Mouse (Mus musculus): ENCODE measurements around the gene Ostc.

DNA sequence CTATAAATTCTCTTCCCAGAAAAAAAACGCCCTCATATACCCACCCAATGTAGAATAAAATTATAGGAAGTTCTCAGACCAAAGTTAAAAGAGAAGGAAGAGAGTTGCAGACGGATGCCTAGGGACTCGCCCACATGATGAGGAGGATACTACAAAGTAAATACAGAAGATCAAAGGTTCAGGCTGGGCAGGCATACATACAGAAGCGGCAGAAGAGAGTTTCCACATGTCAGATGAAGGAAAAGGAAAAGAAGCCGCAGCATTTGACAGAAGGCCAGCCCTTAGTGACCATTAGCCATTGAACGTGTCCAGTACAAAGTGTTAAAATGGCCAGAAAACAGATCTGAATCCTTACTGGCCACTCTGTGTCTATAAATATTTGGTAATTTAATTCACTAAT is 3.6 kb upstream of the Ostc start:
- TF ChIP-seq CTCF (IDR thresholded peaks at IDR 0.05; ENCODE audit: borderline replicate concordance, insufficient read depth, low read length) = no peak
- TF ChIP-seq POLR2A (IDR thresholded peaks at IDR 0.05; ENCODE audit: low read depth, low read length) = no peak
